Mouse (Mus musculus): Measurements from ENCODE around the gene Got2. TPM values are rescaled to one million over a fixed set of nuclear protein-coding genes. Genes with fewer than 3 reads are reported as not detected.

Got2 gene
- total RNA-seq, 2 experiments from 2014 or later = 729 to 736 TPM

GRCm38 (mm10) chr8:95821266-95821665, 67.1 kb downstream of the Got2 start:
- no peak for DNase-seq

GRCm38 (mm10) chr8:95818211-95818610, 70.1 kb downstream of the Got2 start:
- peak in 1 of 2 experiments; percentile 77 for DNase-seq

- no peak for DNase-seq
Observed at GRCm38 (mm10) chr8:95817597-95817996, 70.8 kb downstream of the Got2 start.

GRCm38 (mm10) chr8:95816044-95816708, 72.2 kb downstream of the Got2 start:
- DNase-seq = no peak

Other genes with a start within 250 kb of the Got2 start
- gene Ndrg4, start 211.6 kb downstream of the Got2 start, total RNA-seq (2021) = 100 to 1,000 TPM; 144 to 150 TPM
- 10 to 100 TPM; 15.8 to 21.0 TPM for gene Setd6, start 172.7 kb downstream of the Got2 start, total RNA-seq (2021)
- gene Cnot1, start 81.1 kb downstream of the Got2 start, total RNA-seq (2021) = 100 to 1,000 TPM in 1 of 2 experiments, 10 to 100 TPM in 1; 99.8 to 110 TPM
- 10 to 100 TPM; 90.8 to 97.5 TPM for gene Sap18b, start 63.2 kb downstream of the Got2 start, total RNA-seq (2021)
- gene Slc38a7, start 35.0 kb downstream of the Got2 start, total RNA-seq (2021) = 10 to 100 TPM; 10.7 to 11.3 TPM